Mouse (Mus musculus) gastrocnemius, postnatal 36 days (tissue): Measurements from ENCODE around the gene Pfas. TPM values are rescaled to one million over a fixed set of nuclear protein-coding genes. Genes with fewer than 3 reads are reported as not detected.
"Not testable (repeated sequence)": the region's sequence is repeated elsewhere in the genome, so short reads cannot be mapped to it uniquely, and the experiment has no call there.

Source experiments
- DNase-seq, 2 experiments: peaks; one replicate each; pipeline ENCODE4 v3.0.0; 2022
- intact Hi-C: fragments of 180-260 bp; cut with DNase I; formaldehyde crosslinking; loops from one replicate; pipeline ENCODE4 v1.15.1; 2025
- total RNA-seq, 2 experiments: library from RNA; stranded (reverse); gene quantifications; 2 replicates each; pipeline ENCODE4 v1.2.3; 2021

Pfas gene
- total RNA-seq, 2 experiments from 2014 or later = 5.1 to 6.6 TPM

- intact Hi-C loops = no loop called here
- DNase-seq = no peak
Measured at GRCm38 (mm10) chr11:69020691-69021090, 12.4 kb upstream of the Pfas start.

GRCm38 (mm10) chr11:69016755-69017154, 8.5 kb upstream of the Pfas start:
- DNase-seq = no peak
- intact Hi-C loops = loop anchor here (2.0 kb wide), 1 partner anchor 16 kb away; no protein-coding TSS in a partner anchor

GRCm38 (mm10) chr11:69015644-69016441, 7.6 kb upstream of the Pfas start, which contains the start of gene Ctc1:
Gene Ctc1, plus strand, starts transcription at chr11:69015911.
- DNase-seq = peak; percentile 78 to 81
- intact Hi-C loops = loop anchor here (2.0 kb wide), 1 partner anchor 17 kb away; no protein-coding TSS in a partner anchor

- intact Hi-C loops = no loop called here
- peak; percentile 73 to 86 for DNase-seq
Measured at GRCm38 (mm10) chr11:69012071-69012601, 3.9 kb upstream of the Pfas start.

- DNase-seq, intact Hi-C loops: not testable (repeated sequence)
Measured at GRCm38 (mm10) chr11:69011445-69011844, 3.2 kb upstream of the Pfas start.

- DNase-seq = no peak
- intact Hi-C loops = no loop called here
Measured at GRCm38 (mm10) chr11:69010400-69011323, 2.4 kb upstream of the Pfas start.

- intact Hi-C loops = no loop called here
- DNase-seq = no peak
Measured at GRCm38 (mm10) chr11:69009508-69009907, 1.2 kb upstream of the Pfas start.

- intact Hi-C loops, DNase-seq: not testable (repeated sequence)
Measured at GRCm38 (mm10) chr11:69006575-69006974, 1.7 kb downstream of the Pfas start.

GRCm38 (mm10) chr11:69005193-69005592, 3.1 kb downstream of the Pfas start:
- intact Hi-C loops = no loop called here
- no peak for DNase-seq

GRCm38 (mm10) chr11:69003592-69003991, 4.7 kb downstream of the Pfas start:
- intact Hi-C loops = no loop called here
- DNase-seq = no peak

- intact Hi-C loops = not testable (repeated sequence)
Measured at GRCm38 (mm10) chr11:69002782-69003181, 5.5 kb downstream of the Pfas start.

GRCm38 (mm10) chr11:68997080-68997479, 11.2 kb downstream of the Pfas start:
- intact Hi-C loops = no loop called here
- no peak for DNase-seq

More at GRCm38 (mm10) chr11:69002782-69003181, 5.5 kb downstream of the Pfas start:
- DNase-seq = not testable (repeated sequence)

GRCm38 (mm10) chr11:68994377-68994776, 13.9 kb downstream of the Pfas start:
- intact Hi-C loops = no loop called here
- DNase-seq = no peak

GRCm38 (mm10) chr11:68993122-68993521, 15.1 kb downstream of the Pfas start:
- DNase-seq = no peak
- intact Hi-C loops = no loop called here

GRCm38 (mm10) chr11:68988341-68988740, 19.9 kb downstream of the Pfas start:
- DNase-seq = peak; percentile 64 to 65
- intact Hi-C loops = no loop called here

GRCm38 (mm10) chr11:68987365-68987882, 20.8 kb downstream of the Pfas start:
- DNase-seq = no peak
- intact Hi-C loops = no loop called here

GRCm38 (mm10) chr11:68982639-68983369, 25.5 kb downstream of the Pfas start:
- DNase-seq = peak; percentile 55 to 62
- intact Hi-C loops = loop anchor here (2.0 to 5.0 kb wide), 2 partner anchors 49 to 78 kb away; no protein-coding TSS in a partner anchor

- intact Hi-C loops = loop anchor here (5.0 kb wide), 1 partner anchor 51 kb away; no protein-coding TSS in a partner anchor
- no peak for DNase-seq
Measured at GRCm38 (mm10) chr11:68980919-68981318, 27.3 kb downstream of the Pfas start.

- DNase-seq = no peak
- intact Hi-C loops = no loop called here
Measured at GRCm38 (mm10) chr11:68979320-68979733, 28.9 kb downstream of the Pfas start.

GRCm38 (mm10) chr11:68975601-68976000, 32.7 kb downstream of the Pfas start:
- intact Hi-C loops = no loop called here
- no peak for DNase-seq
